Mouse (Mus musculus): ENCODE results near the gene Ccl7.

- TF ChIP-seq CTCF (IDR thresholded peaks at IDR 0.05; ENCODE audit: extremely low read depth, insufficient read depth, insufficient read length, insufficient replicate concordance) = no peak
- TF ChIP-seq POLR2A (IDR thresholded peaks at IDR 0.05; ENCODE audit: low read depth, low read length) = no peak
Measured at GRCm38 (mm10) chr11:82032136-82032535, 13.4 kb upstream of the Ccl7 start.
